Mouse (Mus musculus): ENCODE measurements at regions not wholly inside any gene's neighbourhood (a gene's known extent, or its start where the extent isn't known, plus 50 kb on each side); places are given as distances from the start of the nearest gene placed in this dataset.
A peak's percentile ranks its signal among the peaks of the same experiment; 100 is the strongest.

DNA sequence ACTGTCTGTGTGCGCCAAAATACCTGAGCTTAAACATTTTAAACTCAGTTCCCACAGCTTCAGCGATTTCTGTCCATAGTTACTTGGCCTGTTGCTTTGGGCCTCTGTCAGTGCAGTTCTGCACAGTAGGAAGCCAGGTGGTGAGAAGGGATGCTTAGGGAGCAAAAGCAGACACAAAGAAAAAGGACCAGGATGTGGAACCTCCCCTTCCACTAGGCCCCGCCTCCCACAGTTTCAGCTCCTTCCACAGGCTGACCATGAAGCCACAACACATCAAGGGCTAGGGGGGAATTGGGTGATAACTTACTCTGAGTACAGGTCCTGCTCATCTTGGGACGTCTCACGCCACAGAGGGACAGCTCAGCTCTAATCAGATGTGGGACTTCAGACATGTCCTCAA, 263.5 kb upstream of the Sdk2 start:
- ATAC-seq (ENCODE audit: low read depth), result no peak
- Histone ChIP-seq H3K9ac (ENCODE audit: low read depth, low read length) (no peak overlapping the region), H3K9me3 (replicated peaks; ENCODE audit: control insufficient read depth, low read length) (no peaks in the 10 kb centered on the region), H3K4me2 (ENCODE audit: low read depth, low read length) (no peak overlapping the region), H3K27ac (ENCODE audit: low read length) (no peak overlapping the region), H3K36me3 (ENCODE audit: control insufficient read depth, insufficient read depth) (no peaks in the 10 kb centered on the region), H3K4me1 (ENCODE audit: control insufficient read depth, low read depth, low read length) (no peaks in the 10 kb centered on the region), H3K4me3 (ENCODE audit: low read depth, low read length) (no peak overlapping the region), H3K27me3 (ENCODE audit: control insufficient read depth, insufficient read depth, low read depth, low read length) (no peaks in the 10 kb centered on the region)
- WGBS (ENCODE audit: insufficient replicate concordance), result 66% methylated on average over 5 of the region's 5 CpGs

GRCm38 (mm10) chr11:114322627-114323026, 255.8 kb upstream of the Sdk2 start:
- Histone ChIP-seq H3K9ac (ENCODE audit: low read depth, low read length) (no peak overlapping the region), H3K27me3 (ENCODE audit: control insufficient read depth, insufficient read depth, low read depth, low read length) (no peaks in the 10 kb centered on the region), H3K9me3 (replicated peaks; ENCODE audit: control insufficient read depth, low read length) (no peaks in the 10 kb centered on the region), H3K4me2 (ENCODE audit: low read depth, low read length) (no peak overlapping the region), H3K36me3 (ENCODE audit: control insufficient read depth, insufficient read depth) (no peaks in the 10 kb centered on the region), H3K4me3 (ENCODE audit: low read depth, low read length) (no peak overlapping the region), H3K4me1 (ENCODE audit: control insufficient read depth, low read depth, low read length) (no peaks in the 10 kb centered on the region), H3K27ac (ENCODE audit: low read length) (no peak overlapping the region)
- ATAC-seq (ENCODE audit: low read depth), result peak; percentile 47
- 21% methylated on average over 4 of the region's 4 CpGs for WGBS (ENCODE audit: insufficient replicate concordance)

DNA sequence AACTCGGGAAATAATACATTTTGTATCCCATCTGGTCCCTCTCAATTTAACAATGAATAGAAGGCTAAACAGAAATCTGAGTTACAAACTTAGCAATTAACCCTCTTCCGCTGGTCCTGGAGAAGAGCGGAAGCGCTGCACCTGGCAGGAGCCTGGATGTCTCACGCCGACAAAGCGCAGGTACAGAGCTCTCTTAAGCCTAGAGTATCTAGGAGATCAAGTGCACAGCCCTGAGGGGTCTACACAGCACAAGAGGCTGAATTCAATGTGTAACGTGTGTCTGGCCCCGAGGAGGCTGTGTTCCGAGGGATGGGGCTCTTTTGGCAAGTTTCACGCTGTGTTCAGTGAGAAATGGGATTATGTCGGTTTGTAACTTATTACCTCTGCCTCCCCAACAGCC, 255.1 kb upstream of the Sdk2 start:
- 65% methylated on average over 12 of the region's 12 CpGs for WGBS (ENCODE audit: insufficient replicate concordance)

DNA sequence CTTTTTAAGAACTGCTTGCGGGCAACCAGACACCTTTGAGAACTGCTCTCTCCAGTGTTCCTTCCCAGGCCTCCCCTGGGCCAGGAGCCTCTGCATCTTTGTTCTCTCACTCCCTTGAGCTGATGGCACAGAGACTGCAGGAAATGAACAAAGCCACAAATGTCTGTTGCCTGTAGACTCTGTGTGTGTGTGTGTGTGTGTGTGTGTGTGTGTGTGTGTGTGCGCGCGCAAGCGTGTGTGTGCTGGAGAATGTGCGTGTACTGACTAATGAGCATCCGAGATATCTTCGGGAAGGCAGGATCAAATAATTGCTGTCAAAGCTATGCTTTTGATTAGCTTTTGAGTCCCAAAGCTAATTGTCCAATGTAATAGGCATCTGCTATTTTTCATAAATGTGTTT, 254.7 kb upstream of the Sdk2 start:
- no peaks in the 10 kb centered on the region for H3K36me3 ChIP-seq (ENCODE audit: control insufficient read depth, insufficient read depth)
- no peaks in the 10 kb centered on the region for H3K27me3 ChIP-seq (ENCODE audit: control insufficient read depth, insufficient read depth, low read depth, low read length)

More for the DNA sequence above, 255.1 kb upstream of the Sdk2 start:
- no peak overlapping the region for H3K4me3 ChIP-seq (ENCODE audit: low read depth, low read length)
- no peaks in the 10 kb centered on the region for H3K4me1 ChIP-seq (ENCODE audit: control insufficient read depth, low read depth, low read length)
- H3K27me3 ChIP-seq (ENCODE audit: control insufficient read depth, insufficient read depth, low read depth, low read length), result no peaks in the 10 kb centered on the region
- ATAC-seq (ENCODE audit: low read depth), result no peak
- H3K9ac ChIP-seq (ENCODE audit: low read depth, low read length), result no peak overlapping the region
- no peak overlapping the region for H3K27ac ChIP-seq (ENCODE audit: low read length)
- H3K9me3 ChIP-seq (replicated peaks; ENCODE audit: control insufficient read depth, low read length), result no peaks in the 10 kb centered on the region
- no peaks in the 10 kb centered on the region for H3K36me3 ChIP-seq (ENCODE audit: control insufficient read depth, insufficient read depth)
- H3K4me2 ChIP-seq (ENCODE audit: low read depth, low read length), result no peak overlapping the region

GRCm38 (mm10) chr11:114315274-114315673, 248.4 kb upstream of the Sdk2 start:
- H3K9ac ChIP-seq (ENCODE audit: low read depth, low read length), result no peak overlapping the region
- no peak for ATAC-seq (ENCODE audit: low read depth)

More for the DNA sequence above, 254.7 kb upstream of the Sdk2 start:
- Histone ChIP-seq H3K9ac (ENCODE audit: low read depth, low read length) (no peak overlapping the region), H3K4me3 (ENCODE audit: low read depth, low read length) (no peak overlapping the region), H3K9me3 (replicated peaks; ENCODE audit: control insufficient read depth, low read length) (no peaks in the 10 kb centered on the region), H3K4me2 (ENCODE audit: low read depth, low read length) (no peak overlapping the region), H3K27ac (ENCODE audit: low read length) (no peak overlapping the region), H3K4me1 (ENCODE audit: control insufficient read depth, low read depth, low read length) (no peaks in the 10 kb centered on the region)
- 57% methylated on average over 8 of the region's 8 CpGs for WGBS (ENCODE audit: insufficient replicate concordance)
- no peak for ATAC-seq (ENCODE audit: low read depth)

GRCm38 (mm10) chr11:114313652-114314051, 246.8 kb upstream of the Sdk2 start:
- Histone ChIP-seq H3K27ac (ENCODE audit: low read length) (no peak overlapping the region), H3K4me2 (ENCODE audit: low read depth, low read length) (no peak overlapping the region), H3K36me3 (ENCODE audit: control insufficient read depth, insufficient read depth) (no peaks in the 10 kb centered on the region), H3K9me3 (replicated peaks; ENCODE audit: control insufficient read depth, low read length) (no peaks in the 10 kb centered on the region), H3K9ac (ENCODE audit: low read depth, low read length) (no peak overlapping the region), H3K27me3 (ENCODE audit: control insufficient read depth, insufficient read depth, low read depth, low read length) (no peaks in the 10 kb centered on the region), H3K4me3 (ENCODE audit: low read depth, low read length) (no peak overlapping the region), H3K4me1 (ENCODE audit: control insufficient read depth, low read depth, low read length) (no peaks in the 10 kb centered on the region)
- ATAC-seq (ENCODE audit: low read depth), result peak; percentile 49
- WGBS (ENCODE audit: insufficient replicate concordance), result 26% methylated on average over 6 of the region's 6 CpGs

More at GRCm38 (mm10) chr11:114315274-114315673, 248.4 kb upstream of the Sdk2 start:
- H3K4me2 ChIP-seq (ENCODE audit: low read depth, low read length), result no peak overlapping the region
- no peaks in the 10 kb centered on the region for H3K9me3 ChIP-seq (replicated peaks; ENCODE audit: control insufficient read depth, low read length)
- H3K27me3 ChIP-seq (ENCODE audit: control insufficient read depth, insufficient read depth, low read depth, low read length), result no peaks in the 10 kb centered on the region
- no peak overlapping the region for H3K4me3 ChIP-seq (ENCODE audit: low read depth, low read length)
- H3K36me3 ChIP-seq (ENCODE audit: control insufficient read depth, insufficient read depth), result no peaks in the 10 kb centered on the region
- whole genome bisulfite sequencing (ENCODE audit: insufficient replicate concordance), result 74% methylated on average over 8 of the region's 8 CpGs
- H3K27ac ChIP-seq (ENCODE audit: low read length), result no peak overlapping the region
- H3K4me1 ChIP-seq (ENCODE audit: control insufficient read depth, low read depth, low read length), result no peaks in the 10 kb centered on the region

DNA sequence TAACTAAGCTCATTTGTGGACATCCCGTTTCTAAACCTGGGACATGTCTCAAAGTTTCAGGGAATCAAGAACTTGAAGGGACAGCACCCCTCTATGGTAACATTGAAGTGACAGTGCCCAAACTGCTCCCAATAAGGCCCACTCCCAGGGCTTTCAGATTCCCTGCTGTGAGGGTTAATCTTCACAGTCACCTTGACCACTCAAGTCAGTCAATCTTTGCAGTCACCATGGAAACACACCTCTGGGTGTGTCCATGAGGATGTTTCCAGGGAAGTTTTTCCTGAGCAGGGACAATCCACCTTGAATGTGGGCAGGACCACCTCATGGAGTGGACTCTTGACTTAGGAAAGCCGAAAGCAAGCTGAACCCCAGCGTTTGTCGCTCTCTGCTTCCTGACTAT, 244.8 kb upstream of the Sdk2 start:
- WGBS (ENCODE audit: insufficient replicate concordance), result 51% methylated on average over 4 of the region's 4 CpGs
- H3K36me3 ChIP-seq (ENCODE audit: control insufficient read depth, insufficient read depth), result no peaks in the 10 kb centered on the region
- no peak overlapping the region for H3K9ac ChIP-seq (ENCODE audit: low read depth, low read length)
- no peaks in the 10 kb centered on the region for H3K4me1 ChIP-seq (ENCODE audit: control insufficient read depth, low read depth, low read length)
- H3K27me3 ChIP-seq (ENCODE audit: control insufficient read depth, insufficient read depth, low read depth, low read length), result no peaks in the 10 kb centered on the region
- H3K27ac ChIP-seq (ENCODE audit: low read length), result no peak overlapping the region
- H3K4me3 ChIP-seq (ENCODE audit: low read depth, low read length), result no peak overlapping the region
- H3K4me2 ChIP-seq (ENCODE audit: low read depth, low read length), result no peak overlapping the region
- ATAC-seq (ENCODE audit: low read depth), result no peak
- no peaks in the 10 kb centered on the region for H3K9me3 ChIP-seq (replicated peaks; ENCODE audit: control insufficient read depth, low read length)

GRCm38 (mm10) chr11:114303636-114304354, 236.9 kb upstream of the Sdk2 start:
- Histone ChIP-seq H3K4me1 (ENCODE audit: control insufficient read depth, low read depth, low read length) (peaks cover 3% of the 10 kb centered on the region; the same call in 1 of the 2 replicates), H3K9me3 (replicated peaks; ENCODE audit: control insufficient read depth, low read length) (no peaks in the 10 kb centered on the region), H3K36me3 (ENCODE audit: control insufficient read depth, insufficient read depth) (no peaks in the 10 kb centered on the region), H3K27ac (ENCODE audit: low read length) (peak overlapping the region; percentile 64), H3K4me3 (ENCODE audit: low read depth, low read length) (no peak overlapping the region), H3K4me2 (ENCODE audit: low read depth, low read length) (0 out of 2 replicates have a peak overlapping the region, but pooled peaks have one; percentile 13), H3K27me3 (ENCODE audit: control insufficient read depth, insufficient read depth, low read depth, low read length) (no peaks in the 10 kb centered on the region), H3K9ac (ENCODE audit: low read depth, low read length) (no peak overlapping the region)
- 49% methylated on average over 13 of the region's 13 CpGs for WGBS (ENCODE audit: insufficient replicate concordance)
- peak; percentile 95 for ATAC-seq (ENCODE audit: low read depth)

DNA sequence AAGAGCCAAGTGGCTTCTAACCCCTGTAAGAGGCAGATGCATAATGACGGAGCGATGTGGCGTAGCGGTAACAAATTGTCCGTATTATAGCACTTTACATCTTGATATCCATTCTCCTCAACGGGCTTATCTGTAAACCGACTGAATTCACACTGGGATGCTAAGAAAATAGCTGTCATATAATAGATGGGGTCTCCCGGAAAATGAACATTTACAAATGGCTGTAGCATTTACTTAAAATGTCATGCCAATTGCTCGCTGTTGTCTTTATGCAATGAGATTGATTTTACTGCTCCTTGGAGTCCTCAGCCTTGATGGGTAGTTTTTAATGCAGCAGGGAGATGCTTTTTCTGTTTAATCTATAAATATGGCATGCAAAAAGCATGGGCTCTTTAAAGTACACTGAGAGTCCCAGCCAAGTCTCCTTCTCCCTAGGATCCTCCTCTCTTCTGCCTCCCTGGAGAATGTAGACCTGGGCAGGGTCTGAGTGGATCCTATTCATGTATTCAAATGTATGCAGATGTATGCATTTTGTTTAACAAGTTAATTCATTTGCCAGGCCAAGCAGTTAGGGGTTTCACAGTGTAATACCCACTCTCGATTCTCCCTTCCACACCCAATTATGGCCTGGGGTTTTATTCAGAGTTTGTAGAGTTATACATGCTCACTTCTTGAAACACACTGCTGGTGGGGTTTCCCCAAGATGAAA, 233.9 kb upstream of the Sdk2 start:
- no peaks in the 10 kb centered on the region for H3K27me3 ChIP-seq (ENCODE audit: control insufficient read depth, insufficient read depth, low read depth, low read length)
- no peaks in the 10 kb centered on the region for H3K36me3 ChIP-seq (ENCODE audit: control insufficient read depth, insufficient read depth)
- no peak overlapping the region for H3K4me3 ChIP-seq (ENCODE audit: low read depth, low read length)
- no peaks in the 10 kb centered on the region for H3K9me3 ChIP-seq (replicated peaks; ENCODE audit: control insufficient read depth, low read length)
- no peak for ATAC-seq (ENCODE audit: low read depth)
- peaks cover 6% of the 10 kb centered on the region; the same call in 1 of the 2 replicates for H3K4me1 ChIP-seq (ENCODE audit: control insufficient read depth, low read depth, low read length)
- no peak overlapping the region for H3K9ac ChIP-seq (ENCODE audit: low read depth, low read length)
- no peak overlapping the region for H3K27ac ChIP-seq (ENCODE audit: low read length)
- WGBS (ENCODE audit: insufficient replicate concordance), result 74% methylated on average over 10 of the region's 10 CpGs
- H3K4me2 ChIP-seq (ENCODE audit: low read depth, low read length), result no peak overlapping the region

Measured in liver, embryonic 16.5 days (tissue).